Mouse (Mus musculus): Measurements from ENCODE around the gene Psmc5.
A peak's percentile ranks its signal among the peaks of the same experiment; 100 is the strongest.
"Not testable (repeated sequence)": the region's sequence is repeated elsewhere in the genome, so short reads cannot be mapped to it uniquely, and the experiment has no call there.

Gene Psmc5

GRCm38 (mm10) chr11:106255685-106256451 lies at the start of gene Psmc5, which contains the start of gene Ftsj3:
Gene Psmc5, plus strand, starts transcription at chr11:106256154.
Gene Ftsj3, minus strand, starts transcription at chr11:106256079.
- peak; percentile 98 for DNase-seq (ENCODE audit: low spot score)

- DNase-seq (ENCODE audit: low spot score), result no peak
Observed at GRCm38 (mm10) chr11:106212771-106213170, 43.2 kb upstream of the Psmc5 start.

GRCm38 (mm10) chr11:106214856-106215255 lies 41.1 kb upstream of the Psmc5 start:
- no peak for DNase-seq (ENCODE audit: low spot score)

DNA sequence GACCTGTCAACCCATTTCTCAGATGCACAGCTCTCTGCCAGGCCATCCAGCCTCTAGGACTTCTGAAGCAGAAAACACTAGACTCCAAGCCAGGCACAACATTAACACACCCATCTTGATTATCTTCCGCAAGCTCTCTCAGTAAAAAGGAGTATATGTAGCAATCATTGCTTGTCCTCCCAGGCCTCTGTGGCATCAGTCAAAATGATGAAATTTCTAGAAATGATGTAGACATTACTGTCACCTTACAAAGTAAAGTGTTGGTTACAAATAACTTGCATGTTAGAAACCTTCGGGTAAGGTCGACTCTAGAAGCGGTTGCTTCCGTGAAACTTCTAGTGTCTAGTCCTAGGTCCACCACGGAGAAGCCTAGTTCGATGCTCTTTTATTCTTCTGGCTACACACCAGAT lies 40.5 kb upstream of the Psmc5 start:
- DNase-seq (ENCODE audit: low spot score), result no peak

GRCm38 (mm10) chr11:106215927-106216729 lies 39.8 kb upstream of the Psmc5 start, which contains the start of gene Ccdc47:
Gene Ccdc47, minus strand, starts transcription at chr11:106216344.
- DNase-seq (ENCODE audit: low spot score), result peak; percentile 99

DNA sequence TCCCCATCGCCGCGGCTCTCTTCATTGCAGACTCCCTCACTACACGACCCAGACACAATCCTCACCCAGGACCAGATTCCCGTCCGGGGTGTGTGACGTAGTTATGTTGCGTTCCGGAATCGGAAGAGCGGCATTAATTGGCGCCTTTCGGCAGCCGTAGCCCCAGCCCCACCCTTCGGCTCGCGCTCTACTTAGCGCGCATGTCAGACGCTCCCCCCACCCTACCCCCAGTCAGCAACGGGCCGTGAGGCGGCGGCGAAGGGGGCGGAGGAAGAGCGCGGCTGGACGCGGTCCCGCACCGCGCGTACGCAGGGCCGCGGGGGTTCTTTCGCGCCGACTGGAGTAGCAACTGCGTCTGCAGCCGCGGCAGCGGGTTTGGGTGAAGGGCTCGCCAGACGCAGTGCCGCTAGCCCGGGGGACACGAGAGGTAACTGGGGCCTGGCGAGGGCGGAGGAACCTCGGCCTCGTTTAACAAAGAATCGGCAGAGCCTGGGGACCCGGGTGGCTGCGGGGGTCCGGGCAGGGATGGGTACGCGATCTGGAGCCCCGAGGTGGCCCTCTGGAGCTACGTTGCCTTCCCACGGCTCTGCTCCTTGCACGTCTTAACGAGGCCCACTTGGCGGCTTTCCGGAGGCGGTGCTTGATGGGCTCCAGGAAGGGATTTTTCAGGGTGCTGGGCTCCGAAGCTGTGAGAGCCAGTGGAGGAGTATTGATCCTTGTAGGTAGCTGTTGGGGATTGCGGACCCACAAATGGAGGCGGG lies 39.0 kb upstream of the Psmc5 start, which contains the start of gene Ddx42:
Gene Ddx42 (plus strand): TSS at position 197 of the 761 bp plus-strand sequence.
- peak; percentile 96 for DNase-seq (ENCODE audit: low spot score)

DNA sequence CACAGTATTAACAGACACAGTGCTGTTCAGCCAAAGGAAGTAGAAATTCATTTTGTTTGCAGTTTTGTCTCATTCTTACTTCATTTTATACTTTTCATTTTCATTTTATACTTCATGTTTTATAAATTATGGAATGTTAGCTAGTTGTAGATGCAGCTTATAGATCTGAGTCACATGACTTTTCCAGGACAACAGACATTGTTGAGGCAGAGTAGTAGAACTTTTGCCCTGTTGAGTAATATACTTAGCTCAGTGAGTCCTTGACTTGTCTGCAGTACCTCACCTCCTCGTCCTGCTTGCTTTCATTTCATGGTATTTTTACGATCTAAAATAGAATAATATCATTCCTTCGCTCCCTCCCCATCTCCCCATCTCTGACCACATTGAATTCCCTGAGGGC lies 35.4 kb upstream of the Psmc5 start:
- no peak for DNase-seq (ENCODE audit: low spot score)

GRCm38 (mm10) chr11:106233978-106234377 lies 22.0 kb upstream of the Psmc5 start:
- not testable (repeated sequence) for DNase-seq (ENCODE audit: low spot score)

DNA sequence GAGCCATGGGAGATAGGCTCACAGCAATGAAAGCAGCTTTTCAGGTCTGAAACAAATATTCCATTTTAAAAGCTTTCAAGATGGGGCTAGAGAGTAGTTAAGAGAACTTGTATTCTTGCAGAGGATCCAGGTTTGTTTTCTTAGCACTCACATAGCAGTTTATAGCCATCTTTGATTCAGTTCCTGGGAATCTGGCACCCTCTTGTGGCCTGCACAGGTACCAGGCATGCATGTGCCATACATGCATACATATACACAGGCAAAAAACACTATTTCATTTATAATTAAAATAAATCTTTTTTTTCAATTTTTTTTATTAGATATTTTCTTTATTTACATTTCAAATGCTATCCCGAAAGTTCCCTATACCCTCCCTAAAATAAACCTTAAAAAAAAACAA lies 9.1 kb upstream of the Psmc5 start:
- DNase-seq (ENCODE audit: low spot score), result peak; percentile 21

DNA sequence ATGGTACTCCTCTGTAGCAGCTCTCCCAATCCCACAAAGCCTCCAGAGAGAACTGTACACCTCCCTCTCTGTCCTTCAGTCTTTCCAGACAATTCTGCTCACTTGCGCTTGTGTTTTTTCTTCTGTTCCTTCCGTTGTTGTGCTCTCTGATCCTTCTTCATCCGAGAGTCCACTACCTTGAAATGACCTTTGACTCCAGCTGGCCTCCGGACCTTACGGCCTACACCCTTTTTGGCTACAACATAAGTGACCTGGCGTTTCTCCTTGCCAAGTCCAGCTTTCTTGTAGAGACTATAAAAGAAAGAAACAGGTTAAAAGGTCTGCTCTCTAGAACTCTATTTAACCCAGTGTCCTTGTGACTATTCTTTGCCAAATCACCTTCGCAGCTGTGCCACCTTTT lies 6.6 kb upstream of the Psmc5 start:
- no peak for DNase-seq (ENCODE audit: low spot score)

DNA sequence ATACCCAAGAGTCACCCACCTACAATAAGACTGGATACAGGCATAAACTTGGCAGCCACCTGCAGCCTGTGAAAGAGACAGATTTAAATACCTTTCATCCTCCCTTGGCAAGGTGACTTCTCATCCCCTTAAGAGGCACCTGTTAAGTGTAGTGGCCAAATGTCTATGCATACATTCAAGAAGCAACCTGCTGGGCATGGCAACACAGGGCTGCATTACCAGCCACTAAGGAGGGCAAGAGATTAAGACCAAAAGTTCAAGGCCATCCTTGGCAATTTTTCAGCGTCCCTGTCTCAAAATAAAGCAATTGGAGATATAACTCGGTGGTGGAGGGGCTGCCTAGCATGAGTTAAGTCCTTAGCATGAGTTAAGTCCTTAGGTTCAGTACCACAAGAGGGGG lies 1.2 kb upstream of the Psmc5 start:
- DNase-seq (ENCODE audit: low spot score), result no peak

DNA sequence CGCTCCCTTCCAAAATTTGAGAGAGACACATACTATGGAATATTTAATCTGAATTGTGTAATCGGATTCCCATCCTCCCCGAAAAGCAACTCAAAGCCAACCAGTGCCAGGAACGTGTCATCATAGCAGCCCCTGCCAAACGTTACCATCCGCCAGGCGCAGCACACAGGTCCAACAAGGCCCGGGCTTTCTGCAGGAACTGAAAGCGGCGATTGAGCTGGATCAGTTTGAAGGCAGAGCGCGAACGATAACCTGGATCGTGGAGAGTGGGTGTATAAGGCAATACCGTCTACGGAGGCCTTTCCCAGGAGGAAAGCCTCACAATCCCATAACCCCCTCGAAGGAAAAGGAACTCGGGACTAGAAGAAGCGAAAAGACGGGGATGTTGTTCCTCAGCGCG lies 780 bp upstream of the Psmc5 start:
- no peak for DNase-seq (ENCODE audit: low spot score)

DNA sequence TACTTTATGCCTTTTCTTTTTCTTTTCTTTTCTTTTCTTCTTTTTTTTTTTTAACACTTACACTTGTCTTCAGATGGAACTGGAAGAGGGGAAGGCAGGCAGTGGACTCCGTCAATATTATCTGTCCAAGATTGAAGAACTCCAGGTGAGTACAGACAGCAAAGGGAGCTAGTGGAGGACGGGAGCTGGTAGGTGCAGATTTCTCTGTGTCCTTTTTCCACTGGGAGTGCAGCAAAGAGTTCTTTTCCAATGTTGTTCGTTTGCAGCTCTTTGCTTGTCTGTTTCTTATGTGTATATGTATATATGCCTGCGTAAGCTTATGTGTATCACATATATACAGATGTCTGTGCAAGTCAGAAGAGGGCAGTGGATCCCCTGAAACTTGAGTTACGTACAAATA lies 821 bp downstream of the Psmc5 start:
- DNase-seq (ENCODE audit: low spot score), result no peak

DNA sequence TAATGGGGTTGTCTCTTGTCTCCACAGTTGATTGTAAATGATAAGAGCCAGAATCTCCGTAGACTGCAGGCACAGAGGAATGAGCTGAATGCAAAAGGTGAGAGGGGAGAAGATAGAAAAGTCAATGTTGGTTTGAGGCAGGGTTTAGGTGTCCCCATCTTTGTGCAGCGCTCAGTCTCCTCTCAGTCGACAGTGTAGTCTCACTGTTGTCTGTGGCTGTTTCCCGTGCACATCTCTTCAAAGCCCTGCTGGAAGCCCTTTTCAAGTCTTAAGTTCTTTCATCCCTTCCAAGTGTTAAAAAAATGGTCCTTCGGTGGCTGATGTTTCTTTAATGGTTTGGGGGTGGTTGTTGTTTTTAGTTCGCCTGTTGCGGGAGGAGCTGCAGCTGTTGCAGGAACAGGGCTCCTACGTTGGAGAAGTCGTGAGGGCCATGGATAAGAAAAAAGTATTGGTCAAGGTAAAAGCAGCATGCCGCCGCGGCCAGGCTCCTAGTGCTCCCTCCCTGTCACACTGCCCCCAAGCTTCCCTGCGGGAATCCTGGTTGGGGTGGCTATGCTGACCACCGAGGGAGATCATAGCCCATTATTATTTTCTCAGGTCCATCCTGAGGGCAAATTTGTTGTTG lies 5.0 kb downstream of the Psmc5 start:
- DNase-seq (ENCODE audit: low spot score), result no peak

- no peak for DNase-seq (ENCODE audit: low spot score)
Observed at GRCm38 (mm10) chr11:106263963-106264362, 8.0 kb downstream of the Psmc5 start.

DNA sequence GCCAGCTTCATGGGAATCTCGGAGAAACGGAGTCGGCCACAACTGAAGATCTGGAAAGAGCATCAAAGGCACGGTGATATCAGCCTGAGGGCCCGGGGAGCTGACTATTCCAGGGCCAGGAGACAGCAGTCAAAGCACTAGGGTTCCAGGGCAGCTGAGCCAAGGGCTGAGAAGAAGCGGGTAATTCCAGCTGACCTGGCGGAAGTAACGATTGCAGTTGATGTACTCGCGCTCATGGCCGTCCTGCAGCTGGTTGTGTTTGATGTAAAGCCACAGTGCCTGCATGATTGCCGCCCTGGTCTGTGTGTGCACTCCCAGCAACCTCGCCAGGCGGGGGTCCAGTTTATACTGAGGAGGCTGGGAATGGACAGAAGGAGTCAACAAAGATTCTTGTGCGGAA lies 9.0 kb downstream of the Psmc5 start:
- no peak for DNase-seq (ENCODE audit: low spot score)

- DNase-seq (ENCODE audit: low spot score), result no peak
Observed at GRCm38 (mm10) chr11:106265570-106265969, 9.6 kb downstream of the Psmc5 start.

- DNase-seq (ENCODE audit: low spot score), result no peak
Observed at GRCm38 (mm10) chr11:106266431-106266830, 10.5 kb downstream of the Psmc5 start.

DNA sequence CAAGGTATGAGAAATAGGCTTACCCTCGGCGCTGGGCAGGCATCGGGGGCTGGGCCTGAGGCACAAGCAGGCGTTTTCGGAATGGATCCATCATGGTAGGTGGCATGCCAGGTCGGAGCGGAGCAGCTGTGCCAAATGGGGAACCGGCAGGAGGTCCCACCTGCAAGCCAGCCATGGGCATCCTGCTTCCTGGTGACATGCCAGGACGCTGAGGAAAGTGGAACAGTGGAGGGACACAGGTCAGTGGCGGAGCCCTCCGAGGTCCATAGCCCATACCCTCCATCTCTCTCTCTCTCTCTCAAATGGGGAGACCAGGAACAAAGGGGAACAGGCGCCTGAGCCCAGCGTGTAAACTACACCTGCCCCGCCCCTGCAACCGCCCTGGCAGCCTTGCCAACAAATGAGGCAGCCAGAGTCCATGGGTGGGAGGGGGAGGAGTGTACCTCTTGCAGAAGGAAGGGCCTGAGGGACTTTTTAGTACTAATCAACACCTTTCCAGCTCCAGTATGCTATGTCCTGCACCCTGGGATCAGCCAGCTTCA lies 11.4 kb downstream of the Psmc5 start:
- DNase-seq (ENCODE audit: low spot score), result no peak

DNA sequence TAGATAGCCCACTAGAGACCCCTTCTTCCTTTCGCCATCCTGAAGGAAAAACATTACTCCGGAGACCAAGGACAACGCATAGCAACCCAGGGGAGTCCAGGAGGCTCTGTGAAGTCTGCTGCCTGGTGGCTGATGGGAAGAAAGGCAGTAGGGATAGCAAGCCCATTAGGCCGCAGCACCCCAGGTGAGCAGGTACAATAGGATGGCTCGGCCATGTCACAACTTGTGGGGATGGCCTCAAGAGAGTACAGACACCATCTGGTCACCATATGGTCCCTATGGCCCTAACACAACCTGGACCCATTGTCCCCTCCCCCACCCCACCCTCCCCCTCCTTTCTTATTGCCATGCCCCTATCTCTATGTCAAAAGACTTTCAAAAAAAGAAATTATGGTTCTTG lies 11.9 kb downstream of the Psmc5 start:
- DNase-seq (ENCODE audit: low spot score), result no peak

GRCm38 (mm10) chr11:106268326-106269059 lies 12.5 kb downstream of the Psmc5 start:
- peak; percentile 60 for DNase-seq (ENCODE audit: low spot score)

All from embryo, embryonic 10.5 days (tissue).